Mouse (Mus musculus): ENCODE measurements around the gene Vmn2r68.

Gene Vmn2r68

GRCm38 (mm10) chr7:85237683-85238082 lies at the start of gene Vmn2r68:
Gene Vmn2r68, minus strand, starts transcription at chr7:85237783.
- no peak for DNase-seq (ENCODE audit: low spot score)

All from urinary bladder, postnatal 10 days (tissue).